Mouse (Mus musculus): ENCODE results near the gene Dock1.

The Dock1 gene

DNA sequence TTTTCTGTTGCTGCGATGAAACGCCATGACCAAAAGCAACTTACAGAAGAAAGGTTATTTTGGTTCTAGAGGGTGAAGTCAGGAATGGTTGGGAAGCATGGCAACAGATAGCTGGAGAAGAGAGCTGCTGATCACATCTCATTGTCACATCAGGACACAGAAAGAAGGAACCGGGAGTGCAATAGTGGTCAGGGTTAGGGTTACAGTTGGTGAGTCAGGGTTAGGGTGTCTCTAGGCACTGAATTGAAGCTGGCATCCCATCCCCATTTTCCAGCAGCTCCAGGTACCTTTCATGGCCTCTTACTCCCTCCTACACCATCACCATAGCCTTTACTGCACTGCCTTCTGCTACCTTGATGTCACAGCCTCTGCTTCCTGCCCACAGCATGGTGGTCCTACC lies 523.7 kb downstream of the Dock1 start:
- DNase-seq: no peak

DNA sequence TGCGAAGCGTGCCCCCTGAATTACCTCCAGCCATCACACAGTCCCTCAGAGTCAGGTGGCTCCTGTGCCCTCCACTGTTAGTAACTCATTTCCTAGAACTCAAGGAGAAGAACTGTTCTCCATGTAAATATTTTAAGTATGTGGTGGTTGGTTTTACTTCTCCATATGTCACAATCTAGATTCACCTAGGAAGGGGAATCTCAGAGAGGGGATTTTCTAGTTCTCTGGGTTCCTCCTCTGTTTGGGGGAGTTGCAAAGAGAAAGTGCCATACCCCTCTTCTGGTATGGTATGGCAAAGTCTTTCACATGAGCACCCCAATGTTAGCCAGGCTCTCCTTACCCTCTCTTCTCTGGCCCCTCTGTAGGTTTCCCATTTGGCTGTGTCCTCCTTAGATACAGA lies 525.2 kb downstream of the Dock1 start:
- DNase-seq: no peak

DNA sequence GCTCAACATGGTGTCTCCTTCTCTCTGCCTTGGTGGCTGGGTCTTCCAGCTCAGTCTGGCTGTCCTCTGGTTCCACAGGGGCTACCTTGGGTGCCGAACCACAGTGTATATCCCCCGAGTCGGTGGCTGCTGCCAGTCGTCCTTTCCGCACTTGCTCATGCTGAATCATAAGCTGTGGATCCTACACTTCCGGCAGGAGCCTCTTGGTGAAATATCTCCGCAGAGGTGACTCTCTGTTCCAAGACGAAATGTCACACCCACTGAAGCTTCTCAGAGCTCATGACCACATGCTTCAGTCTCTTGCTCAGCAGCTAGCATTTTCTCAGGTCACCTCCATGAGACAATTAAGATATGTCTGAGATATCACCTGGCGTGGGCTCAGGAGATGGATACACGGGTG lies 526.4 kb downstream of the Dock1 start:
- DNase-seq: no peak

DNA sequence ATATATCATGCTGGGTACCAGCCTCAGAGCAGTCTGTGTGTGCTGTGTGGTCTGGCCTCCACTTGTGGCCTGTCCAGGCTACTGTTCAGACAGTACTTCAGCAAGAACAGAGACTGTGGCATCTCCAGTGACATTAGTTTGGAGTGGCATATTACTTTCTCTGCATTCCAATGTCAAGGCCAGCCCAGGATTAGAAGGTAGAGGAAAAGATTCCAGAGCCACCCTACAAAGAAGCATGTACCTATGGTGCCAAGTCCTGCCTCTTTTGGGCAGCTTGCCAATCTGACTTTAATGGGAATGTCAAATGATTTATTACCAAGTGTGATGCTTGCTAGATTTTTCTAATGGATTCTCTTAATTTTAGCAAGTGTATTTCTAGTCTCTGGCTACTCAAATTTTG lies 533.5 kb downstream of the Dock1 start:
- DNase-seq: no peak

DNA sequence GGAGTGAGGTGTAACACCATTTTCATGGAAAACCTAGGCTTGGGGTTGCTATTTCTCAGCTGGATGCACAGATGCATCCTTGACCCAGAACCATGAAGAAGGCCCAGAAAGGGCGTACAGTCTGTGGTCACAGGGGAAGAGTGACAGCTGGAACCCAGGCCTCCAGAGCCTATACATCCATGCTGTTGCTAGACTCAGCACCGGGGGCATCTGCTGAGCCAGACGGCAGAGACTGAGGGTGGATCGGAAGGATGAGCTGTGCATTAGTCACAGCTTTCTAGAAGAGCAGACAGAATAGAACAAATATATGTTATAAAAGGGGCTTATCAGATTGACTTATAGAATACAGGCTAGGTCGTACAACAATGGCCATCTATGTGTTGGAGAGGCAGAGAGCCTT lies 534.7 kb downstream of the Dock1 start:
- DNase-seq: no peak

DNA sequence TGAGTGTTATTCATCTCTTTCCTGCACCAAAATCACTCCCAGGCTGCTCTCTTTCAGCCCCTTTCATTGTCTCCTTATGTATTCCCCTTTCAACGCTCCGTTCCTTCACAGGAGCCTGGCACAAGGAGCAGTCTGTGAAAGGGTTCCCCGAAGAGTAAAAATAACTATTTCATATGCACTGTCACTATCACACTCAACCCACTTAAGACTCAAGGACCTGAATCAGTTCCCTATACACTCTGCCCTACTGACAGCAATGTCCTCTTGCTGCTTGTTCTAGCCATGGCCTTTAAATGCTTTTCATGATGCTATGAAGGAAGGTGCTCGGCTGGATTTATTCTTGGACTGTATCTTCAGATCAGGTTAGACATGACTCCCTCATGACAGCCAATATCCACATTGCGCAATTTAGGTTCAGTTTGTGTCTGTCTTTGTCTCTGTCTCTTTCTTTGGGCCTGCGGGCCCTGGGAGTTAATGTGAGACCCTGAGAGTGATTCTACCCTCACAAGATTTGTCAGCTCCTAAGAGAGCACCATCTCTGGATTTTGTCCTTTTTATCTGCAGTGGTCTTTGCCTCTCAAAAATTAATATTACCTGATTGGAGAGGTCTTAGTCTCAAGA lies 538.6 kb downstream of the Dock1 start:
- DNase-seq: no peak

DNA sequence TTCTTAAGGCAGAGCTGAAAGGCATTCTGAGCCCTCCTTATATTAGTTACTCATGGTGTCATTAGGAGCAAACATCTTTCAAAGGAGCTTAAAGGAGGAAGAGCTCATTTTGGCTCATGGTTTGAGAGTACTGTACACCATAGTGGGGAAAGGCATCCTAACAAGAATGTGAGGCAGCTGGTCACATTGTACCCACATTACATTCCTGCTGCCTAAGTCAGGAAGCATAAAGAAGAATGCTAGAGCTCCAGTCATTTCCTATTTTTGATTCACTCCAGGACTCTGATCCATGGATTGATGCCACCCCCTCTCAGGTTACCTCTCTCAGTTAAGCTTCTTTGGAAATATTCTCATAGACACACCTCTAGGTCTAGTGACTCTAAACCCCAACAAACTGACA lies 539.8 kb downstream of the Dock1 start:
- DNase-seq: no peak

DNA sequence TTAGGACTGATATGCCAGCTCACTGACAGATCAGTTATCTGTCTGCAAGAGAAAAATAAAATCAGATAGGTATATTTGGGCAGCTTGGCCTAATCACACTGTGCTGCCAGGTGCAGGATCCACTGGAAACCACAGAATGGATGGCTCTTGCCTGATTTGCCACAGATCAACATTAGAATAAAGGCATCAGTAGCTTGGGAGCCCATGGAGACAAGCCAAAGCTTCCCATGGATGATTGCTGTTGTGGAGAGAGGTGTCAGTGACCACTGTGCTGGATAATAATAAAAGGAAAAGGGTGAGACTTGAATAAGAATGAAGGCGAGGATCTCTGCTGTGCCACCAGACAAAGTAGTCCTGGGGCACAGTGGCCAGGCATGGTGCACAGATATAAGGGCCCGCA lies 540.4 kb downstream of the Dock1 start:
- DNase-seq: no peak

DNA sequence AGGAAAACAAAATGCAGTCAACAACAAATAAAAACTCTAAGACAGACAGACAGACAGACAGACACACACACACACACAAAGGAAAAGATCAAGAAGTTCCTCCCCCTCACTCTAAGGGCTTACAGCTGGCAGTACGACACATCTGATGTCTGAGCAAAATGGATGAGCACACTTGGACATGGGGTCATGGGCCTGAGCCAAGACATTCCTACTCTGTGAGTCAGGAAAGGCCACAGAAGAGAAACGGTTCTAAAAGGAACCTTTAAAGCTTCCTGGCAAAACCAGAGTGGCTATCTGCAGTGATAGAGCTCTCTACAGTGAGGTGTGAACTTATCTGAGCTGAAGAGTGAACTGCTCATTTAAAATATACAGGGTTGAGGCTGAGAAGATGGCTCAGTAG lies 542.1 kb downstream of the Dock1 start:
- DNase-seq: no peak

DNA sequence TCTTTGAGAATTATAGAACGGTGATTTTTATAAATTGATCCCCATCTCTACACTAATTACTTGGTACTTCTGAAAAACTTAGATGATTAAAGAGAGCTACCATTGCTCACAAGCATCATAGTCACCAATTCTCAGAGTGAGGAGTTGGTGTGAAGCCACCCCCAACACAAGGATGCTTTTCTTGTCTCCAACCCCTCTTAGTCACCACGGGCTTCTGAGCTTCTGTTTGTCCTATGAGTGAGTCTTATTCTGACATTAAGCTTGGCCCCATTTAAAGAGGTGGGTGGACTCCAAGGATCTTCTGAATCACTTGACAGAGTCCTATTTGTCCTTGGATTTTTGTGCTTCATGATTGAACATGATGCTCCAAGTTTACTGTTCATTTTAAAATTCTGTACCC lies 551.0 kb downstream of the Dock1 start:
- DNase-seq: no peak
